Mouse (Mus musculus): ENCODE measurements at regions not wholly inside any gene's neighbourhood (a gene's known extent, or its start where the extent isn't known, plus 50 kb on each side); places are given as distances from the start of the nearest gene placed in this dataset.

DNA sequence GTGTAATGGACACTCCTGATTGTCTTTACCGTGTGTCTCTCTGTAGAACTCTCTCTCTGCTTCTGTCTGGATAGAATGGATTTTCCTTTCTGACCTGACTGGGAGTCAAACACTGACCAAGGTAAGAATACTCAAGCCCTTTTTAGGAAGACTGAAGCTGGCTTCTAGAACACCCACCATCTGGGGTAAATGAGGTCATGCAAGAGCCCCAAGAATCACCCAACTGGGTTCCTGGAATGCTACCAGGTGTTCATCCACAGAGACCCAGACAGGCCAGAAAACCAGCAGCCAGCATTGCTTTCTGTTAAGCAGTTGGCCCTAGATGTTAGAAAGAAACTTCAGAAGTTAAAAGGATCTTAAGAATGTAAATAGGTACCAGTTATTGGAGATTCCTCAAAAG lies 122.2 kb downstream of the Suds3 start:
- TF ChIP-seq CTCF (IDR thresholded peaks at IDR 0.05; ENCODE audit: borderline replicate concordance, extremely low read depth, insufficient read depth, insufficient read length) (no peak), POLR2A (IDR thresholded peaks at IDR 0.05; ENCODE audit: borderline replicate concordance, extremely low read depth, insufficient read depth, insufficient read length, poor library complexity, severe bottlenecking) (no peak)

Data from brain, embryonic 14.5 days (tissue).